In the genomic region with DNA sequence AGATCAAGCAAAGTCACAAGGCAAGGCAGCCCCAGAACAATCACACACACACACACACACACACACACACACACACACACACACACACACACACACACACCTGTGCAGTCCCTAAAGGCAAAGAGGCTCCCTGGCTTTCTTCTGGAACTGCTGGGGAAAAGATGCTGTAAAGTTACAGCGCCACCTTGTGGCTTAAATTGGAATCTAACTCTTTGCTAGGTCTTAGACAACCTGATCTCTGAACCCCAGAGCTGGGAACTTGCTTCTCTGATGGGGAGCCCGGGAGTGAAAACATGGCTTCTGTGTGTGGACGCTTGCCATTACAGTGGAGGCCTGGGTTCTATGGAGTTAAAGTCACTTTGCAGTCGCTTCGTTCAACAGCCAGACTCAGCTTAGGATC, we compare ENCODE assay signal across 9 mouse cellular contexts. TPM values are rescaled to one million over a fixed set of nuclear protein-coding genes. Genes with fewer than 3 reads are reported as not detected.
DNase-seq lines count a peak whose midpoint lies in the region; ATAC-seq and TF ChIP-seq lines count a peak whose summit lies in the region.
"Had no signal": no experiment of that assay in that cellular context is flagged by ENCODE, and none has a peak within 500 bp of the region (broad histone marks: within the 10 kb centered on the region; RNA-seq: fewer than 3 reads in every experiment).

No protein-coding gene starts in this region.

- TF ChIP-seq EP300 in heart, adult 2 months (IDR thresholded peaks at IDR 0.05; ENCODE audit: insufficient read depth, low read depth, low read length) = no peak
- no peak for TF ChIP-seq EP300 in CH12.LX (IDR thresholded peaks at IDR 0.05; ENCODE audit: low read length)

- H3K9ac ChIP-seq in heart, adult 2 months (ENCODE audit: low read depth, low read length) = no peak overlapping the region
- no peak overlapping the region for H3K9ac ChIP-seq in CH12.LX (ENCODE audit: insufficient read depth, low read depth)
- H3K9ac ChIP-seq in heart, embryonic 11.5 days (ENCODE audit: low read depth, low read length) = no peak overlapping the region
- H3K9ac ChIP-seq: limb, embryonic 15.5 days had no signal

- H3K36me3 ChIP-seq in heart, adult 2 months (ENCODE audit: control insufficient read depth, insufficient read depth, low read length) = no peaks in the 10 kb centered on the region
- no peaks in the 10 kb centered on the region for H3K36me3 ChIP-seq in CH12.LX (replicated peaks in 1 of 2; ENCODE audit: control insufficient read depth in 1 of 2, insufficient read depth in 1 of 2, low read length in 1 of 2)
- no peaks in the 10 kb centered on the region for H3K36me3 ChIP-seq in heart, embryonic 11.5 days (ENCODE audit: control insufficient read depth, insufficient read depth, low read length)

- peak; percentile 86 for TF ChIP-seq RAD21 in CH12.LX (IDR thresholded peaks at IDR 0.05; ENCODE audit: low read depth, low read length)

- in situ Hi-C loops in CH12.LX (cut with MboI; ENCODE audit: low pct_ligation_motif_present, low pct_unique_long_range_greater_than_20kb, low sequenced_read_pairs) = loop anchor here (5.0 kb wide), 1 partner anchor 37 kb away; no protein-coding TSS in a partner anchor

- no peak overlapping the region for H3K4me3 ChIP-seq in heart, adult 2 months
- no peak overlapping the region for H3K4me3 ChIP-seq in CH12.LX (replicated peaks in 1 of 3; ENCODE audit: low read depth in 2 of 3, low read length in 2 of 3, poor library complexity in 1 of 3)
- no peak overlapping the region for H3K4me3 ChIP-seq in heart, embryonic 11.5 days (ENCODE audit: low read depth, low read length)
- H3K4me3 ChIP-seq: limb, embryonic 15.5 days had no signal

- ATAC-seq in heart, embryonic 11.5 days (replicated peaks; ENCODE audit: insufficient number of reproducible peaks, low FRiP score, low TSS enrichment) = 0 out of 2 replicates have a peak, but pooled peaks have one; percentile 25
- peak; percentile 83 for ATAC-seq in megakaryocyte progenitor cell, adult 5-6 weeks (replicated peaks; ENCODE audit: poor library complexity)

- TF ChIP-seq CTCF in heart, adult 2 months (IDR thresholded peaks at IDR 0.05) = peak; percentile 77
- TF ChIP-seq CTCF in CH12.LX (conservative IDR thresholded peaks at IDR 0.05 in 1 of 2, IDR thresholded peaks at IDR 0.05 in 1 of 2; ENCODE audit: low read depth in 2 of 2, low read length in 2 of 2) = peak; percentile 55 to 89

- 25% methylated on average over 5 of the region's 5 CpGs for WGBS in heart, adult 2 months
- WGBS in heart, embryonic 11.5 days (ENCODE audit: insufficient replicate concordance) = 26% methylated on average over 5 of the region's 5 CpGs
- 17% methylated on average over 5 of the region's 5 CpGs for WGBS in large intestine, adult 2 months

- no peak overlapping the region for H3K27ac ChIP-seq in heart, adult 2 months
- H3K27ac ChIP-seq in CH12.LX (ENCODE audit: insufficient read depth, low read depth) = no peak overlapping the region
- H3K27ac ChIP-seq in heart, embryonic 11.5 days (ENCODE audit: low read depth, low read length) = no peak overlapping the region
- H3K27ac ChIP-seq: limb, embryonic 15.5 days had no signal

- H3K79me2 ChIP-seq in heart, adult 2 months (replicated peaks; ENCODE audit: control insufficient read depth, insufficient read depth, low read length) = no peaks in the 10 kb centered on the region
- H3K79me2 ChIP-seq in CH12.LX (replicated peaks; ENCODE audit: control insufficient read depth, extremely low read depth, insufficient read depth, poor library complexity, severe bottlenecking) = no peaks in the 10 kb centered on the region

- no peaks in the 10 kb centered on the region for H3K27me3 ChIP-seq in heart, adult 2 months (ENCODE audit: control insufficient read depth, insufficient read depth, low read length)
- H3K27me3 ChIP-seq in CH12.LX (replicated peaks) = no peaks in the 10 kb centered on the region
- no peaks in the 10 kb centered on the region for H3K27me3 ChIP-seq in heart, embryonic 11.5 days (ENCODE audit: control insufficient read depth, insufficient read depth, low read length)
- H3K27me3 ChIP-seq: limb, embryonic 15.5 days had no signal

- peaks cover 5% of the 10 kb centered on the region for H3K9me3 ChIP-seq in CH12.LX (replicated peaks; ENCODE audit: low read length)
- H3K9me3 ChIP-seq in heart, embryonic 11.5 days (replicated peaks; ENCODE audit: control insufficient read depth, low read length) = no peaks in the 10 kb centered on the region
- H3K9me3 ChIP-seq: limb, embryonic 15.5 days had no signal

- intact Hi-C loops in heart, adult 2 months (cut with DNase I) = loop anchor here (1.0 kb wide), 1 partner anchor 306 kb away; no protein-coding TSS in a partner anchor

- H3K4me2 ChIP-seq in CH12.LX (ENCODE audit: insufficient read depth, low read depth, poor library complexity, severe bottlenecking) = no peak overlapping the region
- H3K4me2 ChIP-seq in heart, embryonic 11.5 days = no peak overlapping the region
- H3K4me2 ChIP-seq: limb, embryonic 15.5 days had no signal

- DNase-seq in heart, adult 2 months = no peak
- no peak for DNase-seq in heart, adult 11 months
- peak; percentile 82 for DNase-seq in CH12.LX (ENCODE audit: extremely low read depth)
- peak; percentile 82 for DNase-seq in cerebellum, adult 8-10 months
- peak; percentile 43 for DNase-seq in large intestine, adult 2 months (ENCODE audit: low read depth, low spot score)
- peak; percentile 69 to 82 for DNase-seq in spleen, postnatal 10 days (ENCODE audit: low spot score in 2 of 2)

- peaks cover 3% of the 10 kb centered on the region; the same call in 1 of the 2 replicates for H3K4me1 ChIP-seq in heart, adult 2 months (ENCODE audit: control insufficient read depth, insufficient read depth, low read length)
- H3K4me1 ChIP-seq in CH12.LX (ENCODE audit: control insufficient read depth in 1 of 2, insufficient read depth in 2 of 2) = peaks cover 0 to 16% of the 10 kb centered on the region in 2 experiments; a peak in 2 of 4 replicates
- peaks cover 5% of the 10 kb centered on the region for H3K4me1 ChIP-seq in heart, embryonic 11.5 days (ENCODE audit: control insufficient read depth, insufficient read depth, low read length)
- H3K4me1 ChIP-seq: limb, embryonic 15.5 days had no signal

- dilution Hi-C loops in CH12.LX (cut with MboI; ENCODE audit: extremely low pct_ligation_motif_present, extremely low pct_unique_long_range_greater_than_20kb, low sequenced_read_pairs) = no loop called here

- no peak for TF ChIP-seq POLR2A in heart, adult 2 months (IDR thresholded peaks at IDR 0.05; ENCODE audit: insufficient read depth, low read depth, low read length)
- TF ChIP-seq POLR2A in CH12.LX (IDR thresholded peaks at IDR 0.05; ENCODE audit: low read depth, low read length) = no peak

TF ChIP-seq in CH12.LX, 34 proteins besides CTCF, POLR2A, EP300 and RAD21:
- TF ChIP-seq CHD1 (IDR thresholded peaks at IDR 0.05; ENCODE audit: low read depth, low read length) = no peak
- no peak for TF ChIP-seq NELFE (IDR thresholded peaks at IDR 0.05; ENCODE audit: low read depth, low read length)
- TF ChIP-seq SMC3 (IDR thresholded peaks at IDR 0.05; ENCODE audit: low read depth, low read length) = peak; percentile 89
- TF ChIP-seq ZC3H11A (IDR thresholded peaks at IDR 0.05; ENCODE audit: low read depth, low read length) = peak; percentile 74
- TF ChIP-seq RCOR1 (conservative IDR thresholded peaks at IDR 0.05; ENCODE audit: low read depth, low read length) = no peak
- TF ChIP-seq JUN (IDR thresholded peaks at IDR 0.05; ENCODE audit: insufficient read depth, low read depth, low read length) = no peak
- TF ChIP-seq ZMIZ1 (IDR thresholded peaks at IDR 0.05; ENCODE audit: low read depth, low read length) = no peak

RNA-seq across cellular contexts. Expression of a gene that starts 13.9 kb away (rescaled TPM):
- 10 to 100 TPM; 19.7 to 22.7 TPM for total RNA-seq in heart, adult 2 months (2021)
- 46.2 and 46.7 TPM in 2 replicates for polyA plus RNA-seq in heart, adult 2 months (2012; rRNA removed)
- total RNA-seq in CH12.LX (2012; rRNA removed) = 11.2 and 18.4 TPM in 2 replicates
- total RNA-seq in CH12.LX (2014; rRNA removed) = 13.0 and 14.9 TPM in 2 replicates
- 17.8 and 20.8 TPM in 2 replicates for polyA plus RNA-seq in CH12.LX (2012; ENCODE audit: insufficient read length, low read depth)
- 16.0 and 18.2 TPM in 2 replicates for polyA plus RNA-seq in heart, embryonic 11.5 days (2014; fragmentation: Nextera tagmentation; extraction: Ambion mirVana)
- polyA plus RNA-seq in large intestine, adult 2 months (2012; rRNA removed) = 41.3 and 53.3 TPM in 2 replicates
- total RNA-seq in megakaryocyte progenitor cell, adult 5-6 weeks (2015) = 7.8 and 9.5 TPM in 2 replicates
- total RNA-seq in megakaryocyte progenitor cell, adult 5-6 weeks (2017) = 40.1 and 40.7 TPM in 2 replicates

RNA-seq across cellular contexts. Expression of a gene that starts 19.2 kb away (rescaled TPM):
- 10 to 100 TPM; 13.1 to 15.9 TPM for total RNA-seq in heart, adult 2 months (2021)
- polyA plus RNA-seq in heart, adult 2 months (2012; rRNA removed) = 20.7 and 26.2 TPM in 2 replicates
- 0.34 and 0.81 TPM in 2 replicates for total RNA-seq in CH12.LX (2012; rRNA removed)
- total RNA-seq in CH12.LX (2014; rRNA removed) = 0.57 and 0.93 TPM in 2 replicates
- 0.79 TPM in 1 of 2 replicates, not detected in the other for polyA plus RNA-seq in CH12.LX (2012; ENCODE audit: insufficient read length, low read depth)
- polyA plus RNA-seq in heart, embryonic 11.5 days (2014; fragmentation: Nextera tagmentation; extraction: Ambion mirVana) = 26.4 and 27.2 TPM in 2 replicates
- polyA plus RNA-seq in large intestine, adult 2 months (2012; rRNA removed) = 7.1 and 7.6 TPM in 2 replicates
- 0.15 TPM in 1 of 2 replicates, not detected in the other for total RNA-seq in megakaryocyte progenitor cell, adult 5-6 weeks (2015)
- total RNA-seq in megakaryocyte progenitor cell, adult 5-6 weeks (2017) = 0.41 and 0.92 TPM in 2 replicates

RNA-seq across cellular contexts. Expression of a gene that starts 42.9 kb away (rescaled TPM):
- 1 to 10 TPM; 5.3 to 6.1 TPM for total RNA-seq in heart, adult 2 months (2021)
- polyA plus RNA-seq in heart, adult 2 months (2012; rRNA removed) = 4.8 and 5.4 TPM in 2 replicates
- total RNA-seq in CH12.LX (2012; rRNA removed) (130 and 153 TPM in 2 replicates), CH12.LX (2014; rRNA removed) (146 and 148 TPM in 2 replicates)
- 148 and 207 TPM in 2 replicates for polyA plus RNA-seq in CH12.LX (2012; ENCODE audit: insufficient read length, low read depth)
- 119 and 138 TPM in 2 replicates for polyA plus RNA-seq in heart, embryonic 11.5 days (2014; fragmentation: Nextera tagmentation; extraction: Ambion mirVana)
- polyA plus RNA-seq in large intestine, adult 2 months (2012; rRNA removed) = 27.9 and 33.8 TPM in 2 replicates
- total RNA-seq in megakaryocyte progenitor cell, adult 5-6 weeks (2015) = 103 and 107 TPM in 2 replicates
- 150 and 151 TPM in 2 replicates for total RNA-seq in megakaryocyte progenitor cell, adult 5-6 weeks (2017)

RNA-seq across cellular contexts. Expression of a gene that starts 46.4 kb away (rescaled TPM):
- 10 to 100 TPM; 34.4 to 34.8 TPM for total RNA-seq in heart, adult 2 months (2021)
- polyA plus RNA-seq in heart, adult 2 months (2012; rRNA removed) = 88.0 and 118 TPM in 2 replicates
- total RNA-seq in CH12.LX (2012; rRNA removed) (13.3 and 16.0 TPM in 2 replicates), CH12.LX (2014; rRNA removed) (9.3 and 12.2 TPM in 2 replicates)
- 13.5 and 15.6 TPM in 2 replicates for polyA plus RNA-seq in CH12.LX (2012; ENCODE audit: insufficient read length, low read depth)
- polyA plus RNA-seq in heart, embryonic 11.5 days (2014; fragmentation: Nextera tagmentation; extraction: Ambion mirVana) = 40.1 and 41.8 TPM in 2 replicates
- polyA plus RNA-seq in large intestine, adult 2 months (2012; rRNA removed) = 112 and 127 TPM in 2 replicates
- total RNA-seq in megakaryocyte progenitor cell, adult 5-6 weeks (2015) = 24.3 and 26.1 TPM in 2 replicates
- 28.4 and 32.8 TPM in 2 replicates for total RNA-seq in megakaryocyte progenitor cell, adult 5-6 weeks (2017)

Comparison
In these comparisons a context has a peak if more than half of its experiments do, and no peak if none do; other contexts are left out.
1. DNase-seq: peak in CH12.LX (single experiment), cerebellum, adult 8-10 months (single experiment), large intestine, adult 2 months (single experiment) and spleen, postnatal 10 days (2 of 2); none in heart, adult 2 months (0 of 2) and heart, adult 11 months (single experiment).